Mouse (Mus musculus): ENCODE data around the gene Pigq. TPM values are rescaled to one million over a fixed set of nuclear protein-coding genes. Genes with fewer than 3 reads are reported as not detected.

Pigq gene
- total and polyA plus RNA-seq, 3 experiments = 18.5 to 97.2 (median 28.1) TPM

DNA sequence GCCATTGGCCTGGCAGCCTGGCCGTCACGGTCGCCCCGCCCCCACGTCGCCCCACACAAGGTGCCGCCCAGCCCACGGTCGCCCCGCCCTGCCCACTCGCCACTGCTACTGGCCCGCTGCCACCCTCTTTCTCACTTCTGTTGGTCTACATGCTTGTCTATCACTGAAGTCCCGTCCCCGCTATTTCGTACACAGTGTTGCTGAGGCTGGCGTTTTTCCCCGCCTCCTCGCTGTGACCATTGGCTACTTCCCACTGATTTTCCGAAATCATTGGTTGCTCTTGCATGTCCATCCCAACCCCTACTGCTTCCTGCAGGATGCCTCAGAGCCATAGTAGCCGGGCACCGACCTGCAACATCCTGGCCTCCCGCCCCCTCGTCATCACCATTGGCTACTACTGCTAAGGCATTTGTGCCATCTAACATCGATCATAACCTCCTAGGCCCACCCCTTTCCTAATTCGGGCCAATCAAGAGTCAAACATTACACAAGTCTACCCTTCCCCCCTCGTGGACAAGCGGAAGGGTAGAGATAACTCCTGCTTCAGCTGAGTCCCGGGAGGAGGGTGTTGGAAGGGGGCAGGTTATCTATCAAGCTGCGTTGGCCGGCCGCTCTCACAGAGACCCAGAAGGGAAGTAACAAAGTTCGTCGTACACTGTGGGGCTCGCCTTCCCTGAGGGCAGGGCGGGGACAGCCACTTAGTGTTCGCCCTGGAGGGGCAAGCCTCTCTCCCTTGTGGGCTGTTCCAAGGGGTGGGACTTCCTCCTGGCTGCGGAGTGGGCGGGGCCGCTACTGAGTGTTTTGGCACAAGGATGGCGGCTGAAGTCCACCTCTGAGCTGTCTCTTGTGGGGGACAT is 24.7 kb downstream of the Pigq start (continued):
- TF ChIP-seq E2F4 (IDR thresholded peaks at IDR 0.05; ENCODE audit: insufficient replicate concordance, low read depth, low read length) (no peak), POLR2A (IDR thresholded peaks at IDR 0.05; ENCODE audit: low read depth, low read length) (peak; percentile 77), IRF4 (IDR thresholded peaks at IDR 0.05; ENCODE audit: low read depth, low read length) (peak; percentile 62; the same call in 1 of the 2 replicates)

DNA sequence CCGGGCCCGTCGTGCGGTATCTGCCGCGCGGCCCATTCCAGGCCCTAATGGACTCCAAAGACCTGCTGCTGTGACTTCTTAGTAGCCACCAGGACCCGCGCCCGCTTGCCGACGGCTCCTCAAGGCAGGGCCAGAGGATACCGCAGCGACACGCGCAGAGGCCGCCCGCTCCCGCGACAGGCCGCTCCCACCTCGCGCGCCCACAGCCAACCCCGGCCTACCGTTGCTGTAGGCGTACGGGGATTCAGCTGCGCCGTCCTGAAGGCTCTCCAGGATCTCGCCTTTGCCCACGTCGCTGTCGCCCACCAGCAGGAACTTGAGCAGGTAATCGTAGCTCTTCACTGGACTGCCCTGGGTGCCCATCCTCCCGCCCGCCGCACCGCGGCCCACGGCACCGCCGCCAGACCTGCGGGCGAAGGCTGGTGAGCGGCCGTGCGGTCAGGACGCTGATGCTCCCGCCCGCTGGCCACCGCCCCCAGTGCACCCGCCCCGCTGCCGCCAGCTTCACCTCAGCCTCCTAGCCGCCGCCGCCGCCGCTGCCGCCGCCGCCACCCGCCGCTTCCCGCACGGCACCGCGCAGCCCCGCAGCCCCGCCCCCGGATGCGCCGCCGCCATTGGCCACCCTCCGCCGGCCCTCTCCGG is 25.5 kb downstream of the Pigq start, which contains the start of gene Rab40c:
Rab40c (minus strand) TSS at position 584 of the 642 bp plus-strand sequence.
- H3K27me3 ChIP-seq (replicated peaks) = no peaks in the 10 kb centered on the region
- TF ChIP-seq HCFC1 (IDR thresholded peaks at IDR 0.05; ENCODE audit: low read depth, low read length) (peak; percentile 19; the same call in 1 of the 2 replicates), CHD2 (IDR thresholded peaks at IDR 0.05; ENCODE audit: low read length) (no peak), ELF1 (IDR thresholded peaks at IDR 0.05; ENCODE audit: low read depth, low read length) (no peak), ZKSCAN1 (IDR thresholded peaks at IDR 0.05; ENCODE audit: borderline replicate concordance, low read depth, low read length) (no peak), USF1 (IDR thresholded peaks at IDR 0.05; ENCODE audit: low read depth, low read length) (no peak), USF2 (conservative IDR thresholded peaks at IDR 0.05; ENCODE audit: low read depth, low read length) (no peak), ZMIZ1 (IDR thresholded peaks at IDR 0.05; ENCODE audit: low read depth, low read length) (no peak), NRF1 (IDR thresholded peaks at IDR 0.05; ENCODE audit: low read depth, low read length) (peak; percentile 54; the same call in 1 of the 2 replicates), IRF4 (IDR thresholded peaks at IDR 0.05; ENCODE audit: low read depth, low read length) (no peak), SIN3A (IDR thresholded peaks at IDR 0.05; ENCODE audit: low read length) (peak; percentile 41; the same call in 1 of the 2 replicates), ZC3H11A (IDR thresholded peaks at IDR 0.05; ENCODE audit: low read depth, low read length) (no peak), CTCF (conservative IDR thresholded peaks at IDR 0.05 in 1 of 2, IDR thresholded peaks at IDR 0.05 in 1 of 2; ENCODE audit: low read depth in 2 of 2, low read length in 2 of 2) (no peak), GABPA (IDR thresholded peaks at IDR 0.05; ENCODE audit: insufficient replicate concordance, low read depth, low read length) (no peak)
- peak within 1 kb of the TSS; percentile 84 for H3K4me2 ChIP-seq (ENCODE audit: insufficient read depth, low read depth, poor library complexity, severe bottlenecking)
- peak within 1 kb of the TSS; percentile 82 to 99 (median 95) for H3K4me3 ChIP-seq (replicated peaks in 1 of 3; ENCODE audit: low read depth in 2 of 3, low read length in 2 of 3, poor library complexity in 1 of 3)
- H3K9ac ChIP-seq (ENCODE audit: insufficient read depth, low read depth) = peak within 1 kb of the TSS; percentile 82
- peak within 1 kb of the TSS; percentile 86 for H3K27ac ChIP-seq (ENCODE audit: insufficient read depth, low read depth)
- DNase-seq (ENCODE audit: extremely low read depth) = no peak
- no peaks in the 10 kb centered on the region for H3K9me3 ChIP-seq (replicated peaks; ENCODE audit: low read length)
- peaks cover 15 to 48% of the 10 kb centered on the region in 2 experiments for H3K4me1 ChIP-seq (ENCODE audit: control insufficient read depth in 1 of 2, insufficient read depth in 2 of 2)
- in situ Hi-C loops (cut with MboI; ENCODE audit: low pct_ligation_motif_present, low pct_unique_long_range_greater_than_20kb, low sequenced_read_pairs) = loop anchor here (5.0 kb wide), 1 partner anchor 37 kb away; the partner anchor contains the start of gene Wfikkn1
- dilution Hi-C loops (cut with MboI; ENCODE audit: extremely low pct_ligation_motif_present, extremely low pct_unique_long_range_greater_than_20kb, low sequenced_read_pairs) = no loop called here
- peaks cover 22% of the 10 kb centered on the region for H3K79me2 ChIP-seq (replicated peaks; ENCODE audit: control insufficient read depth, extremely low read depth, insufficient read depth, poor library complexity, severe bottlenecking)
- peaks cover 8 to 46% of the 10 kb centered on the region in 2 experiments for H3K36me3 ChIP-seq (replicated peaks in 1 of 2; ENCODE audit: control insufficient read depth in 1 of 2, insufficient read depth in 1 of 2, low read length in 1 of 2)
